Mouse (Mus musculus) megakaryocyte-erythroid progenitor cell, adult 5-6 weeks (primary cell): ENCODE data around the gene Itgb2. TPM values are rescaled to one million over a fixed set of nuclear protein-coding genes. Genes with fewer than 3 reads are reported as not detected.

Experiments
- ATAC-seq: replicated peaks from 2 replicates; pipeline ENCODE4 v1.8.0; 2016; ENCODE audit warnings: mild to moderate bottlenecking, inconsistent platforms; ENCODE audit not compliant: severe bottlenecking, poor library complexity, low FRiP score, low TSS enrichment
- total RNA-seq, 2 experiments: library from RNA; stranded (forward) in 1 of 2; stranded (reverse) in 1 of 2; fragments of 200-1000, 215-1000 nt in 1 of 2; fragments of >200 nt in 1 of 2; fragmentation: Nextera tagmentation in 1 of 2; gene quantifications; 2 replicates each; pipeline ENCODE4 v1.2.3; 2014 to 2017

Itgb2 gene
- total RNA-seq, 2 experiments from 2014 or later = 10.4 to 13.2 TPM

- no peak for ATAC-seq
Measured at GRCm38 (mm10) chr10:77541864-77542666, 12.0 kb downstream of the Itgb2 start.

- ATAC-seq = peak; percentile 69
Measured at GRCm38 (mm10) chr10:77543226-77543625, 13.2 kb downstream of the Itgb2 start.

- ATAC-seq = no peak
Measured at GRCm38 (mm10) chr10:77544916-77545315, 14.9 kb downstream of the Itgb2 start.

- ATAC-seq = no peak
Measured at GRCm38 (mm10) chr10:77548576-77548975, 18.5 kb downstream of the Itgb2 start.

GRCm38 (mm10) chr10:77550874-77551273 is 20.8 kb downstream of the Itgb2 start:
- ATAC-seq = no peak

GRCm38 (mm10) chr10:77552162-77552561 is 22.1 kb downstream of the Itgb2 start:
- ATAC-seq = no peak

- no peak for ATAC-seq
Measured at GRCm38 (mm10) chr10:77553285-77553684, 23.2 kb downstream of the Itgb2 start.

GRCm38 (mm10) chr10:77554918-77555317 is 24.9 kb downstream of the Itgb2 start:
- ATAC-seq = no peak

GRCm38 (mm10) chr10:77556631-77557030 is 26.6 kb downstream of the Itgb2 start:
- ATAC-seq = no peak

GRCm38 (mm10) chr10:77557641-77558040 is 27.6 kb downstream of the Itgb2 start:
- no peak for ATAC-seq

- ATAC-seq = no peak
Measured at GRCm38 (mm10) chr10:77560090-77560489, 30.0 kb downstream of the Itgb2 start.

GRCm38 (mm10) chr10:77560830-77561229 is 30.8 kb downstream of the Itgb2 start:
- peak; percentile 36 for ATAC-seq

GRCm38 (mm10) chr10:77561508-77561907 is 31.5 kb downstream of the Itgb2 start:
- ATAC-seq = peak; percentile 61

GRCm38 (mm10) chr10:77565005-77565404 is 35.0 kb downstream of the Itgb2 start:
- peak; percentile 36 for ATAC-seq

- peak; percentile 75 for ATAC-seq
Measured at GRCm38 (mm10) chr10:77566651-77567050, 36.6 kb downstream of the Itgb2 start.

GRCm38 (mm10) chr10:77569481-77569880 is 39.4 kb downstream of the Itgb2 start:
- no peak for ATAC-seq

GRCm38 (mm10) chr10:77569973-77570658 is 40.1 kb downstream of the Itgb2 start:
- ATAC-seq = no peak

GRCm38 (mm10) chr10:77572225-77572624 is 42.2 kb downstream of the Itgb2 start:
- ATAC-seq = peak; percentile 63

GRCm38 (mm10) chr10:77573162-77573561 is 43.1 kb downstream of the Itgb2 start:
- no peak for ATAC-seq

- no peak for ATAC-seq
Measured at GRCm38 (mm10) chr10:77580027-77580920, 50.2 kb downstream of the Itgb2 start.
